Mouse (Mus musculus): ENCODE results near the gene Atp5c1. TPM values are rescaled to one million over a fixed set of nuclear protein-coding genes. Genes with fewer than 3 reads are reported as not detected.
A peak's percentile ranks its signal among the peaks of the same experiment; 100 is the strongest.

Atp5c1 gene
- polyA plus RNA-seq (2012; rRNA removed): 107 and 116 TPM in 2 replicates

DNA sequence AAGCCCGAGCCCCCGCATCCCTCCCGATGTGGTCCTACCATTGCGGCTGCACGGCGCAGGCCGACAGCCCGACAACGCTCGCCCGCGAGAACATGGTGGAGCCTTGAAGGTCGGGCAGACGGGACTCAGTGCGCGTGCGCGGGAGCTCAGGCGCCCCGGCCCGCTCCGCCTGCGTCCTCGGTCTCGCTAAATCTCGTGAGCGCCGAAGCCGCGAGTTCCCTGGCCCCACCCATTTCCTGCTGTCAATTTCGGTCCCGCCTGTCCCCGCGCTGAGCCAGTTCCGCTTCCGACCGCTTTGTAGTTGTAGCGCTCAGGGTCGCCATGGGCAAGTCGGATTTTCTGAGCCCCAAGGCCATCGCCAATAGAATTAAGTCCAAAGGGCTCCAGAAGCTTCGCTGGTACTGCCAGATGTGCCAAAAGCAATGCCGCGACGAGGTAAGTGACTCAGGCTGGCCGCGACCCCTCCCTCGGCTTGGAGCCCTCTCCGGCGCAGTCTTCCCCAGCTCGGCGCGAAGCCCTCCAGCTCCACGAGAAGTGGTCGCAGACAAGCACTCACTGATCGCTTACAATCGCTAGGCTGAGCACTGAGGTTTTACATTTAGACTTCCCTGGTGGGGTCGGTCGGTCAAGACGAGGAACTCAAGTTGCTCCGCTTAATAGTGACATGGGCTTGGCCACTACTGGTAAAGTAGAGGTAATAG, at the start of gene Atp5c1, which contains the start of gene Kin:
Gene Atp5c1, minus strand, starts transcription at position 201 of the 701 bp plus-strand sequence.
Gene Kin, plus strand, starts transcription at position 284 of the 701 bp plus-strand sequence.
- TF ChIP-seq POLR2A (IDR thresholded peaks at IDR 0.05; ENCODE audit: low read depth, low read length) (peak; percentile 69), CTCF (IDR thresholded peaks at IDR 0.05; ENCODE audit: extremely low read depth, insufficient read depth, insufficient read length, insufficient replicate concordance) (0 out of 2 replicates have a peak, but pooled peaks have one; percentile 14)

DNA sequence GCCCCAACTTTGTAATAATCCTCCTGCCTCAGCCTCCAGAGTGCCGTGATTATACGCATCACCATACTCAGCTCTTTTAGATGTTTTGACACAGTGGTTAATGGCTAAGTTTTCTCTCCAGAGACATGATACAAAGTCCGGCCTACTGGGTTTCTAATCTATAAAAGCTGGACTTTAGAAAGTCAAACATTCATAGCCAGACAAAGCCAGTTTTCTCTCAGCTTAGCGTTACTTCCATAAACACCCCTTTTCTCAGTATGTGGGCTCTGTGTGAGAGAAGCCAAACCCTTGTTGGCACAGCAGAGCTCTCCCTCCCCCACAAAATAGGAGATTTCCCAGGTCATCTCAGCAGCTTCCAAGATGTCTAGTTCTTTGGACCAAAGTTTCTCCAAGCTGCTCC, 48.3 kb upstream of the Atp5c1 start:
- no peaks in the 10 kb centered on the region for H3K27me3 ChIP-seq (ENCODE audit: control insufficient read depth, insufficient read depth, low read length)
- no peaks in the 10 kb centered on the region for H3K4me1 ChIP-seq (ENCODE audit: control insufficient read depth, insufficient read depth, insufficient read length)
- WGBS: 90% methylated on average over 4 of the region's 4 CpGs
- no peaks in the 10 kb centered on the region for H3K36me3 ChIP-seq (ENCODE audit: control insufficient read depth, insufficient read depth, low read length)
- no peak for DNase-seq (ENCODE audit: low read depth in 1 of 2, low spot score in 2 of 2)
- H3K27ac ChIP-seq (ENCODE audit: insufficient read depth, low read length): no peak overlapping the region
- no peak overlapping the region for H3K4me3 ChIP-seq (ENCODE audit: extremely low read depth, insufficient read depth, insufficient read length)
- TF ChIP-seq CTCF (IDR thresholded peaks at IDR 0.05; ENCODE audit: extremely low read depth, insufficient read depth, insufficient read length, insufficient replicate concordance) (no peak), POLR2A (IDR thresholded peaks at IDR 0.05; ENCODE audit: low read depth, low read length) (no peak)

More for the DNA sequence above, at the start of gene Atp5c1, which contains the start of gene Kin:
- peak; percentile 94 to 97 for DNase-seq (ENCODE audit: low read depth in 1 of 2, low spot score in 2 of 2)
- Histone ChIP-seq H3K36me3 (ENCODE audit: control insufficient read depth, insufficient read depth, low read length) (no peaks in the 10 kb centered on the region), H3K27me3 (ENCODE audit: control insufficient read depth, insufficient read depth, low read length) (no peaks in the 10 kb centered on the region), H3K4me1 (ENCODE audit: control insufficient read depth, insufficient read depth, insufficient read length) (peaks cover 6% of the 10 kb centered on the region), H3K4me3 (ENCODE audit: extremely low read depth, insufficient read depth, insufficient read length) (peak within 1 kb of the TSS; percentile 81), H3K27ac (ENCODE audit: insufficient read depth, low read length) (peak within 1 kb of the TSS; percentile 87)
- WGBS: under 1% methylated on average over 61 of the region's 61 CpGs

- DNase-seq (ENCODE audit: low read depth in 1 of 2, low spot score in 2 of 2): no peak
- no peaks in the 10 kb centered on the region for H3K27me3 ChIP-seq (ENCODE audit: control insufficient read depth, insufficient read depth, low read length)
- no peak overlapping the region for H3K4me3 ChIP-seq (ENCODE audit: extremely low read depth, insufficient read depth, insufficient read length)
- H3K4me1 ChIP-seq (ENCODE audit: control insufficient read depth, insufficient read depth, insufficient read length): no peaks in the 10 kb centered on the region
- H3K36me3 ChIP-seq (ENCODE audit: control insufficient read depth, insufficient read depth, low read length): no peaks in the 10 kb centered on the region
- TF ChIP-seq CTCF (IDR thresholded peaks at IDR 0.05; ENCODE audit: extremely low read depth, insufficient read depth, insufficient read length, insufficient replicate concordance): no peak
- no peak for TF ChIP-seq POLR2A (IDR thresholded peaks at IDR 0.05; ENCODE audit: low read depth, low read length)
- H3K27ac ChIP-seq (ENCODE audit: insufficient read depth, low read length): no peak overlapping the region
- 92% methylated on average over 5 of the region's 5 CpGs for WGBS
Observed at GRCm38 (mm10) chr2:10127471-10127870, 47.2 kb upstream of the Atp5c1 start.

DNA sequence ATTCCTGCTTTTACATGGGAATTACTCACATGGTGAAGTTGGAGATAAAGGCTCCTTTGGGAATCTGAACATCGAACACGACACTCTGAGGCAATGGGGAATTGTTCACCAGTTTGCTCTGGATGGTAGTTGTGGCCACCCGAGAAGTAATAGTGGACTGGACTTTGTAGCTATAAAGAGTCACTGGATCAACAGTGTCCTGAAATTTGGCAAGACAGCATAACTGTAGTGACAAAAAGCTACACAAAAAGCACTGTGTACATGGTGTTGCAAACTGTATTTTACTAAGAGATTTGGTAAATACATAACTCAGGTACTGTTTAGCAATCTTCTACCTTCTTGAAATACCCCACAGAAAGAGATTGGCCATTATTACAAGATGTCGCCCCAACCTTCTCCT, 45.8 kb upstream of the Atp5c1 start:
- WGBS: 92% methylated on average over 4 of the region's 4 CpGs
- H3K27me3 ChIP-seq (ENCODE audit: control insufficient read depth, insufficient read depth, low read length): no peaks in the 10 kb centered on the region
- no peaks in the 10 kb centered on the region for H3K36me3 ChIP-seq (ENCODE audit: control insufficient read depth, insufficient read depth, low read length)
- H3K4me3 ChIP-seq (ENCODE audit: extremely low read depth, insufficient read depth, insufficient read length): no peak overlapping the region
- no peaks in the 10 kb centered on the region for H3K4me1 ChIP-seq (ENCODE audit: control insufficient read depth, insufficient read depth, insufficient read length)
- no peak for TF ChIP-seq POLR2A (IDR thresholded peaks at IDR 0.05; ENCODE audit: low read depth, low read length)
- TF ChIP-seq CTCF (IDR thresholded peaks at IDR 0.05; ENCODE audit: extremely low read depth, insufficient read depth, insufficient read length, insufficient replicate concordance): no peak
- DNase-seq (ENCODE audit: low read depth in 1 of 2, low spot score in 2 of 2): no peak
- no peak overlapping the region for H3K27ac ChIP-seq (ENCODE audit: insufficient read depth, low read length)

DNA sequence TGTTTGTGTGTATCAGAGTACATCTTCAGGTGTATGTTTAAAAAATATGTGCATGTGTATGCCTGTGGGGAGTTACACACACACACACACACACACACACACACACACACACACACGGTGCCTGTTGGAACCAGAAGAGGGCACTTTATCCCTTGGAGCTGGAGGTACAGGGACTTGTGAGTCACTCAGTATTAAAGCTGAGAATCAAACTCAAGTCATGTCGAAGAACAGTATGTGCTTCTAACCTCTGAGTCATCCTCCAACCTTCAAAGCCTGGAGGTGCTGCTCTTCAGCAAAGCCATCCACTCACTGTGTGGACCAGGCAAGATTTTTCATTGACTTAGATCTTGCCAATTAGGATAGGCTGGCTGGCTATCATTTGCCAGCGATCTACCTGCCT, 41.5 kb upstream of the Atp5c1 start:
- no peaks in the 10 kb centered on the region for H3K4me1 ChIP-seq (ENCODE audit: control insufficient read depth, insufficient read depth, insufficient read length)
- H3K27me3 ChIP-seq (ENCODE audit: control insufficient read depth, insufficient read depth, low read length): no peaks in the 10 kb centered on the region
- H3K36me3 ChIP-seq (ENCODE audit: control insufficient read depth, insufficient read depth, low read length): no peaks in the 10 kb centered on the region
- DNase-seq (ENCODE audit: low read depth in 1 of 2, low spot score in 2 of 2): no peak
- H3K27ac ChIP-seq (ENCODE audit: insufficient read depth, low read length): no peak overlapping the region
- no peak overlapping the region for H3K4me3 ChIP-seq (ENCODE audit: extremely low read depth, insufficient read depth, insufficient read length)
- TF ChIP-seq POLR2A (IDR thresholded peaks at IDR 0.05; ENCODE audit: low read depth, low read length) (no peak), CTCF (IDR thresholded peaks at IDR 0.05; ENCODE audit: extremely low read depth, insufficient read depth, insufficient read length, insufficient replicate concordance) (no peak)
- 65% methylated on average over 3 of the region's 3 CpGs for WGBS

DNA sequence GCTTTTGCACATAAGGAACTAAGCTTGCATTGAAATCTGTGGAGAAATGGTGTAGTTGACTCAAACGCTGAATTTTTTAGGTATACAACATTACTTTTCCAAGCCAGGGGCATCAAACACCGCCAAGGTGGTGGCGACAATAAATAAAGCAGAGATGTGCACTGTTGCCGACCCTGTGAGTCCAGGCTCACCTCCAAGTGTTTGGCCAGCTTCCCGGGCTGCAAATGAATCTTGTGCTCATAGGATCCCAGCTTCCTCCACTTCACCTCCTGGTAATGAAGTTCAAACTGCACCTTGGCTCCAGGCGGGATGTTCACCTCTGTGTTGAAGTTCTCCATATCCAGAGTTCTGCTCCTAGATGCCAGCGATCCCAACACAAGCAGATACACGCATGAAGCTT, 39.0 kb upstream of the Atp5c1 start:
- TF ChIP-seq CTCF (IDR thresholded peaks at IDR 0.05; ENCODE audit: extremely low read depth, insufficient read depth, insufficient read length, insufficient replicate concordance) (no peak), POLR2A (IDR thresholded peaks at IDR 0.05; ENCODE audit: low read depth, low read length) (no peak)
- H3K36me3 ChIP-seq (ENCODE audit: control insufficient read depth, insufficient read depth, low read length): no peaks in the 10 kb centered on the region
- no peak overlapping the region for H3K4me3 ChIP-seq (ENCODE audit: extremely low read depth, insufficient read depth, insufficient read length)
- no peak overlapping the region for H3K27ac ChIP-seq (ENCODE audit: insufficient read depth, low read length)
- 89% methylated on average over 8 of the region's 8 CpGs for WGBS
- H3K27me3 ChIP-seq (ENCODE audit: control insufficient read depth, insufficient read depth, low read length): no peaks in the 10 kb centered on the region
- H3K4me1 ChIP-seq (ENCODE audit: control insufficient read depth, insufficient read depth, insufficient read length): no peaks in the 10 kb centered on the region
- DNase-seq (ENCODE audit: low read depth in 1 of 2, low spot score in 2 of 2): no peak

DNA sequence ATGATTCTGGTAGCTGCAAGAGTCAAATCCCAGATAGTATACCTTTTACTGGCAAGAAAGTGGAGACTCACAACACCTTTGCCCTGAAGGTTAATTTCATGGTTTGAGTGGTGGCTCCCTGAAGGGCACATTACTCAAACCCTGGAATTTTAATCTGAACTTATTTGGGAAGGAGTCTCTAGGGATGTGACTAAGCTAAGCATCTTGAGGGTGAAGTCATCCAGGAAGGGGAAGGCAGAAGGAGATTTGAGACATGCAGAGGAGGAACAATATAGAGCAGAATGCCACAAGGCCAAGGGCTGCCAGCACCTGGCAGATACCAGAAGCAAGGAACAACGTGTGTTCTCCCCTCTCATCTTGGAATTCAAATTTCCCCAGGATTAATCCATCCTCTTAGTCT, 38.4 kb upstream of the Atp5c1 start:
- Histone ChIP-seq H3K27ac (ENCODE audit: insufficient read depth, low read length) (no peak overlapping the region), H3K4me1 (ENCODE audit: control insufficient read depth, insufficient read depth, insufficient read length) (no peaks in the 10 kb centered on the region), H3K27me3 (ENCODE audit: control insufficient read depth, insufficient read depth, low read length) (no peaks in the 10 kb centered on the region), H3K4me3 (ENCODE audit: extremely low read depth, insufficient read depth, insufficient read length) (no peak overlapping the region), H3K36me3 (ENCODE audit: control insufficient read depth, insufficient read depth, low read length) (no peaks in the 10 kb centered on the region)
- 47% methylated on average over 1 of the region's 1 CpGs for WGBS
- DNase-seq (ENCODE audit: low read depth in 1 of 2, low spot score in 2 of 2): no peak
- TF ChIP-seq CTCF (IDR thresholded peaks at IDR 0.05; ENCODE audit: extremely low read depth, insufficient read depth, insufficient read length, insufficient replicate concordance) (no peak), POLR2A (IDR thresholded peaks at IDR 0.05; ENCODE audit: low read depth, low read length) (no peak)
